Mouse (Mus musculus): Measurements from ENCODE around the gene Slc23a3. TPM values are rescaled to one million over a fixed set of nuclear protein-coding genes. Genes with fewer than 3 reads are reported as not detected.

Slc23a3 gene
- polyA plus RNA-seq (2017; shearing (Covaris generic)): 0.35 TPM

DNA sequence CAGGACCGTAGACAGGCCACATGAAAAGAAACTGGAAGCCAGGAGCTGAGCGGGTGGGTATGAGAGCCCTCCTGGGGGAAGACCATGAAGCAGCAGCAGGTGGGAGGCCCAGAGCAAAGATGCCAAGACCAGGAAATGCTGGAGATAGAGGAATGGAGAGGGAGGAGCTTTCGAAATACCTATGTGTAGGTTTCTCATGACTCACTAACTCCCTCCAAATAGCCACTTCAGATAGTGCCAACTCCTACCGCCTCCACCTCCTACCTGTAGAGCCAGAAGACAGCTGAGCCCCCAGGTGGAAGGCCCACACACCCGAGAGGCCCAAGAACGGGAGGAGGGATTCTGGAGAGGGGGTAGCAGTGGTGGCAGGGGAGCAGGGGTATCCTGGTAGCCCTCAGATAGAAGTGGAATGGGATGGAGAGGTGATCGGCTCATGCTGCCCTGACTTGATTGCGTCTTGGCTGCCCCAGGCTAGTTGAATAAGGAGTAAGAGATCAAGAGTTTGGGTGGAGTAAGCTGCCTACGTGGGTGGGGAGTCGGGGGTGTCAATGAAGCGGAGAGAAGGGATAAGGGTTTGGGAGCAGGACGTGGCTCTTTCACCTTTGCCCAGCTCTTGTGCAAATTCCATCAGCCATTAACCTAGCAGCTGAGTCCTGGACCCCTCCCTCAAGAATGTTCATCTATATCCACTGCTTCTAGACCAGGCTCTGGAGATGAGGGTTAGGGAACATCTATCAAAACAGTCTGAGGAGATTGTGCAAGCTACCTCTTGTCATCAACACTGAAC, at the start of gene Slc23a3:
TSS of gene Slc23a3 (minus strand) at position 470 of the 787 bp plus-strand sequence.

GRCm38 (mm10) chr1:75180105-75180590, 46.5 kb upstream of the Slc23a3 start, which contains the start of gene Abcb6:
Abcb6 (minus strand) TSS chr1:75180392.

DNA sequence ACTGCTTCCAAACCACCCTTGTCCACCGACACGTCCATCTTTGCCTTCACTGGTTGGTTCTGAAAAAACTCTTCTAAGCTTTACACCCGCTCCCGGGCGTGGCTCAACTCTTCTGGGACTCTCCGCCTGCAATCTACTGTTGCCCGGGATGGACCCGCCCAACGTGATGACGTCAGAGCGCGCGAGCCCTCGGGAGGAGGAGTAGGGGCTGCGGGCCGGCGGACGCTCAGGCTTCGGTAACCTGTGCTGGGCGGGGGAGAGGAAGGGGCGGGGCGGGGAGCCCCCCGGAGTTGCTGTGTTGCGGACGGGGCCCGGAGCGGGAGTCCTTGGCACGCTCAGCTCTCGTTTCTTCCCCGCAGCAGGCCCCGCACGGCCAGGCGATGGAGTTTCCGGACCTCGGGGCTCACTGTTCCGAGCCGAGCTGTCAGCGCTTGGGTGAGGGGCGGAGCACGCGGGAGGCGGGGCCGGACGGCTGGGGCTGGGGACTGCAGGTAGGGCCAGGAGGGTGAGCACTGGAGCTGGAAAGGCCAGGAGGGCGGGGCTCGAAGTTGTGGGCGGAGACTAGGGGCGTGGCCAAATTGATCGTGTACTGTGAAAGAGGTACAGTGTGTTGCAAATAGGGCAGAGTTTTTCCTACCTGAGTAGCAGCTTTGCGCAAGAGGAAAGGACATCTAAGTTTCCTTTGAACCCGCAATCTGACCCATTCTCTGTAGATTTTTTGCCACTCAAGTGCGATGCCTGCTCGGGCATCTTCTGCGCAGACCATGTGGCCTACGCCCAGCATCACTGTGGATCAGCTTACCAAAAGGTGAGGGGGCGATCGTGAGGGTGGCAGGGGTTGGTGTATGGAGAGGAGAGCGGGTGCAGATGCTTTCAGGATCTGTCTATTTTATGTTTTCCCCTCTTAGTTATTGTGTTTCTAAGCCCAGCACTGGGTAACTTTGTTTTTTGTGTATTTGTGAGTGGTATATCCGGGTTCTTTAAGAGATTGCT, 35.1 kb upstream of the Slc23a3 start, which contains the start of gene Zfand2b:
TSS of gene Zfand2b (plus strand) at position 175 of the 993 bp plus-strand sequence.

DNA sequence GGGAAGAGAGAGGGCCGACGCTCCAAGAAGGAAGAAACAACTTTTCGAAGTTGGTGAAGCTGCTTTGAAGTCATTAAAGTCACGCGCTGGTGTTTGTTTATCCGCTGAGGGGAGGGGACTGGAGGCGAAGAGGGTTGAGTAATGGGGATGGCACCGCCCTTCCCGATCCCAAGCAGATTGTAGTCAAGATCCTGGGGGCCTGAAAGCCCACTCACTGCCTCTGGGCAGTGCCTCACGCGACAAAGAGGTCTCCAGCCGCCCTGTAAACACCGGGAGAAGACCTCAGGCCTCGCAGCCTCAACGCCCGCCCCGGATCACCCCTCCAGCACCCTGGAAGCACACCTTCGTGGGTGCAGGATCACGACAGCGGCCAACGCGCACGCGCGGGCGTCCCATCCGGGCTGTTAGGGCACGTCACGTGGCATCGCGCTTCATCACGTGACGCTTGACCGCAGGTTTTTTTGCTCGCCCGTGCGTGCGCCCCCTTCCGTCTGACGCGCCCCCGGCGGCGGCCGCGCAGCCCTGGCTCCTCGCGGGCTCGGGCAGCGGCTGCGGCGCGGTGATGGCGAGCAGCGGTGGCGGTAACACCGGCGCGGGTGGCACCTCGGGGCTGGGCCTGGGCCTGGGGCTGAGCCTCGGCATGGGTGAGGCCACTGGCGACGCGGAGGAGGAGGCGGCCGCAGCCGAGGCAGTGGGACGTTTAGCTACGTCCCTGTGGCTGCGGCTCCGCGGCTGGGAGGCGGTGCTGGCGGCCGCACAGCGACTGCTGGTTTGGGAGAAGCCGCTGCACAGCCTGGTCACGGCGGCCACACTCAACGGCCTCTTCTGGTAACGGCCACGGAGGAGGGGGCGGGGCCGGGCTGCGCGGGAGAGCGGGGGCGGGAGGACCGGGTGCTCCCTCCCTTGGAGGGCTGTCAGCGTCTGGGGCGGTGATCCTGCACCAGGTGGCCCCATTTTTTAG, 8.9 kb upstream of the Slc23a3 start, which contains the start of the genes Cnppd1 and Retreg2:
TSS of gene Cnppd1 (minus strand) at position 411 of the 961 bp plus-strand sequence.
TSS of gene Retreg2 (plus strand) at position 478 of the 961 bp plus-strand sequence.

GRCm38 (mm10) chr1:75124346-75125321, 9.1 kb downstream of the Slc23a3 start, which contains the start of gene Nhej1:
Nhej1 (minus strand) TSS chr1:75125200.

Other genes with a start within 250 kb of the Slc23a3 start
- not detected for gene Fev, start 248.5 kb downstream of the Slc23a3 start, polyA plus RNA-seq (2017; shearing (Covaris generic))
- gene Cryba2, start 240.7 kb downstream of the Slc23a3 start, polyA plus RNA-seq (2017; shearing (Covaris generic)): not detected
- gene Cfap65, start 198.3 kb downstream of the Slc23a3 start, polyA plus RNA-seq (2017; shearing (Covaris generic)): 0.09 TPM
- gene Ihh, start 182.2 kb downstream of the Slc23a3 start, polyA plus RNA-seq (2017; shearing (Covaris generic)): not detected
- 9.5 TPM for gene Nhej1, start 8.7 kb downstream of the Slc23a3 start, polyA plus RNA-seq (2017; shearing (Covaris generic))
- gene Cnppd1, start 8.8 kb upstream of the Slc23a3 start, polyA plus RNA-seq (2017; shearing (Covaris generic)): 173 TPM
- 17.2 TPM for gene Retreg2, start 8.9 kb upstream of the Slc23a3 start, polyA plus RNA-seq (2017; shearing (Covaris generic))
- gene Zfand2b, start 34.8 kb upstream of the Slc23a3 start, polyA plus RNA-seq (2017; shearing (Covaris generic)): 70.6 TPM
- 4.2 TPM for gene Abcb6, start 46.5 kb upstream of the Slc23a3 start, polyA plus RNA-seq (2017; shearing (Covaris generic))
- gene Ankzf1, start 58.3 kb upstream of the Slc23a3 start, polyA plus RNA-seq (2017; shearing (Covaris generic)): 49.8 TPM
- gene Atg9a, start 58.3 kb upstream of the Slc23a3 start, polyA plus RNA-seq (2017; shearing (Covaris generic)): 25.5 TPM
- gene Glb1l, start 76.9 kb upstream of the Slc23a3 start, polyA plus RNA-seq (2017; shearing (Covaris generic)): 14.3 TPM
- gene Stk16, start 76.9 kb upstream of the Slc23a3 start, polyA plus RNA-seq (2017; shearing (Covaris generic)): 115 TPM
- 349 TPM for gene Tuba4a, start 86.0 kb upstream of the Slc23a3 start, polyA plus RNA-seq (2017; shearing (Covaris generic))
- not detected for gene A630095N17Rik, start 98.2 kb upstream of the Slc23a3 start, polyA plus RNA-seq (2017; shearing (Covaris generic))
- gene Dnajb2, start 102.5 kb upstream of the Slc23a3 start, polyA plus RNA-seq (2017; shearing (Covaris generic)): 36.8 TPM
- gene Ptprn, start 130.6 kb upstream of the Slc23a3 start, polyA plus RNA-seq (2017; shearing (Covaris generic)): 0.15 TPM
- not detected for gene Resp18, start 144.5 kb upstream of the Slc23a3 start, polyA plus RNA-seq (2017; shearing (Covaris generic))
- gene Dnpep, start 184.1 kb upstream of the Slc23a3 start, polyA plus RNA-seq (2017; shearing (Covaris generic)): 79.7 TPM
- 0.12 TPM for gene Des, start 226.4 kb upstream of the Slc23a3 start, polyA plus RNA-seq (2017; shearing (Covaris generic))
- gene Speg, start 241.4 kb upstream of the Slc23a3 start, polyA plus RNA-seq (2017; shearing (Covaris generic)): 0.40 TPM

Measured in activated CD4-positive, CD25-positive, alpha-beta regulatory T cell, adult 9 weeks (primary cell).